Mouse (Mus musculus) embryonic fibroblast, embryonic 13.5 days (primary cell): ENCODE data around the gene Cd9.

Experiments used
- CTCF ChIP-seq: IDR thresholded peaks from 2 replicates; pipeline ENCODE4 v1.5.1; 2011; ENCODE audit warnings: mild to moderate bottlenecking, control low read depth, low read length, moderate library complexity, borderline replicate concordance; ENCODE audit not compliant: insufficient read depth
- POLR2A ChIP-seq: IDR thresholded peaks from 2 replicates; pipeline ENCODE4 v1.6.1; 2011; ENCODE audit warnings: low read depth, mild to moderate bottlenecking, control low read depth, low read length, moderate library complexity

- TF ChIP-seq CTCF (no peak), POLR2A (no peak)
Measured at GRCm38 (mm10) chr6:125411661-125412060, 82.9 kb downstream of the Cd9 start.
